Mouse (Mus musculus) gastrocnemius, postnatal 4 days (tissue): ENCODE data around the gene Ager. TPM values are rescaled to one million over a fixed set of nuclear protein-coding genes. Genes with fewer than 3 reads are reported as not detected.

Experiments
- total RNA-seq, 2 experiments: library from RNA; stranded (reverse); gene quantifications; 2 replicates each; pipeline ENCODE4 v1.2.3; 2021

The Ager gene
- total RNA-seq, 2 experiments from 2014 or later = 2.0 to 3.0 TPM

Other genes starting within 250 kb of the Ager start
- gene Btnl2, start 243.0 kb upstream of the Ager start, total RNA-seq = under 1 TPM; 0.64 to 0.67 TPM
- gene Btnl1, start 220.7 kb upstream of the Ager start, total RNA-seq = not detected
- gene BC051142, start 199.0 kb upstream of the Ager start, total RNA-seq = 1 to 10 TPM in 1 of 2 experiments, under 1 TPM in 1; 0.88 to 1.1 TPM
- not detected for gene Btnl4, start 120.5 kb upstream of the Ager start, total RNA-seq
- gene Btnl6, start 80.5 kb upstream of the Ager start, total RNA-seq = not detected
- gene Notch4, start 33.6 kb upstream of the Ager start, total RNA-seq = 10 to 100 TPM; 21.2 to 28.3 TPM
- gene Gpsm3, start 8.1 kb upstream of the Ager start, total RNA-seq = 1 to 10 TPM; 4.6 to 5.3 TPM
- 10 to 100 TPM; 48.7 to 53.5 TPM for gene Pbx2, start 6.6 kb upstream of the Ager start, total RNA-seq
- 10 to 100 TPM; 23.8 to 24.1 TPM for gene Rnf5, start 5.8 kb downstream of the Ager start, total RNA-seq
- 10 to 100 TPM; 42.0 to 42.9 TPM for gene Agpat1, start 6.4 kb downstream of the Ager start, total RNA-seq
- gene Egfl8, start 18.1 kb downstream of the Ager start, total RNA-seq = 10 to 100 TPM; 20.7 to 23.1 TPM
- gene Ppt2, start 30.6 kb downstream of the Ager start, total RNA-seq = 10 to 100 TPM; 35.9 to 44.8 TPM
- under 1 TPM; 0.34 to 0.76 TPM for gene Prrt1, start 31.7 kb downstream of the Ager start, total RNA-seq
- 1 to 10 TPM; 8.1 to 8.3 TPM for gene Fkbpl, start 46.9 kb downstream of the Ager start, total RNA-seq
- gene Atf6b, start 49.3 kb downstream of the Ager start, total RNA-seq = 10 to 100 TPM; 20.1 to 22.5 TPM
- gene Tnxb, start 72.7 kb downstream of the Ager start, total RNA-seq = 100 to 1,000 TPM; 197 to 232 TPM
- gene C4b, start 146.0 kb downstream of the Ager start, total RNA-seq = 1 to 10 TPM; 3.2 to 3.6 TPM
- under 1 TPM; 0.16 to 0.34 TPM for gene Cyp21a1, start 206.7 kb downstream of the Ager start, total RNA-seq
- 10 to 100 TPM; 12.7 to 15.1 TPM for gene Stk19, start 239.1 kb downstream of the Ager start, total RNA-seq
- 10 to 100 TPM; 20.4 to 22.6 TPM for gene Dxo, start 239.2 kb downstream of the Ager start, total RNA-seq